Mouse (Mus musculus) kidney, adult 2 months (tissue): ENCODE measurements around the gene Pate2.

Experiments used
- CTCF ChIP-seq: fragments of 200-500 bp; conservative IDR thresholded peaks from 2 replicates; pipeline ENCODE4 v1.5.1; 2011; ENCODE audit warnings: low read depth, mild to moderate bottlenecking, control low read depth, low read length, moderate library complexity, mixed read lengths; ENCODE audit not compliant: insufficient read depth, insufficient read length
- POLR2A ChIP-seq: fragments of 200-500 bp; IDR thresholded peaks from one replicate; pipeline ENCODE4 v1.6.1; 2011; ENCODE audit warnings: low read depth, low read length, control low read depth

DNA sequence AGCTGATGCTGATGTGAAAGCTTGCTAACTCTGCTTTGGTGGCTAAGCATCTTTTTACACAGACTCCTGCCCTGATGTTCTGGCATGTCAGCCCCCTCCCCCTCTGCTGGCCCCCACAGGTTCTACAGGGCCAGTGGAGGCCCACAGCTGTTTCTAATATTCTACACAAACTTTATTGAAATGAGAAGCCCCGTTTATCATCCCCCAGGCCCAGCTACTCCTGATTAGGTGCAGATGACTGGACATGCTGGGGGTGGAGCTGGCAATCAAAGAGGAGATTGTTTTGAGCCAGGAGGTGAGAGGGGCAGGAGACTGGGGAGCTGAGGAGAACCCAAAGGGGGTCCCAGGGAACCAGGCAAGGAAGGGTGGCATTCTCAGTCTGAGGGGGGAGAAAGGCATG, 40.3 kb upstream of the Pate2 start:
- no peak for TF ChIP-seq CTCF
- no peak for TF ChIP-seq POLR2A
